Mouse (Mus musculus): Measurements from ENCODE around the gene Fmnl1. TPM values are rescaled to one million over a fixed set of nuclear protein-coding genes. Genes with fewer than 3 reads are reported as not detected.
A peak's percentile ranks its signal among the peaks of the same experiment; 100 is the strongest.

The Fmnl1 gene
- polyA plus RNA-seq, 1 experiment from 2014 or later = 0.78 TPM

GRCm38 (mm10) chr11:103164391-103164790 is 6.5 kb upstream of the Fmnl1 start:
- H3K27ac ChIP-seq = no peak overlapping the region
- no peaks in the 10 kb centered on the region for H3K36me3 ChIP-seq
- H3K4me2 ChIP-seq = no peak overlapping the region
- H3K9ac ChIP-seq (replicated peaks) = no peak overlapping the region
- no peaks in the 10 kb centered on the region for H3K4me1 ChIP-seq (replicated peaks)
- H3K9me3 ChIP-seq = no peaks in the 10 kb centered on the region
- H3K27me3 ChIP-seq = peaks cover 26% of the 10 kb centered on the region
- no peak for ATAC-seq (ENCODE audit: insufficient number of reproducible peaks, insufficient read depth, low FRiP score, low TSS enrichment, low read depth)
- no peak overlapping the region for H3K4me3 ChIP-seq (replicated peaks)
- 24% methylated on average over 10 of the region's 10 CpGs for WGBS

- ATAC-seq (ENCODE audit: insufficient number of reproducible peaks, insufficient read depth, low FRiP score, low TSS enrichment, low read depth) = no peak
- no peak overlapping the region for H3K4me3 ChIP-seq (replicated peaks)
- peaks cover 71% of the 10 kb centered on the region for H3K27me3 ChIP-seq
- 29% methylated on average over 9 of the region's 9 CpGs for WGBS
- H3K9ac ChIP-seq (replicated peaks) = no peak overlapping the region
- peaks cover 12% of the 10 kb centered on the region for H3K4me1 ChIP-seq (replicated peaks)
- no peaks in the 10 kb centered on the region for H3K36me3 ChIP-seq
- H3K27ac ChIP-seq = no peak overlapping the region
- no peaks in the 10 kb centered on the region for H3K9me3 ChIP-seq
- no peak overlapping the region for H3K4me2 ChIP-seq
These were observed 2.1 kb upstream of the Fmnl1 start for GRCm38 (mm10) chr11:103168690-103169390.

GRCm38 (mm10) chr11:103169664-103170063 is 1.2 kb upstream of the Fmnl1 start:
- H3K9me3 ChIP-seq = no peaks in the 10 kb centered on the region
- H3K27ac ChIP-seq = no peak overlapping the region
- no peak overlapping the region for H3K9ac ChIP-seq (replicated peaks)
- no peak overlapping the region for H3K4me3 ChIP-seq (replicated peaks)
- no peak overlapping the region for H3K4me2 ChIP-seq
- peaks cover 76% of the 10 kb centered on the region for H3K27me3 ChIP-seq
- peaks cover 13% of the 10 kb centered on the region for H3K4me1 ChIP-seq (replicated peaks)
- ATAC-seq (ENCODE audit: insufficient number of reproducible peaks, insufficient read depth, low FRiP score, low TSS enrichment, low read depth) = no peak
- 73% methylated on average over 5 of the region's 5 CpGs for WGBS
- no peaks in the 10 kb centered on the region for H3K36me3 ChIP-seq

GRCm38 (mm10) chr11:103170111-103170493 is 805 bp upstream of the Fmnl1 start:
- H3K27me3 ChIP-seq = peaks cover 76% of the 10 kb centered on the region
- 0 out of 2 replicates have a peak overlapping the region, but pooled peaks have one; percentile 60 for H3K9ac ChIP-seq (replicated peaks)
- ATAC-seq (ENCODE audit: insufficient number of reproducible peaks, insufficient read depth, low FRiP score, low TSS enrichment, low read depth) = no peak
- no peaks in the 10 kb centered on the region for H3K36me3 ChIP-seq
- no peak overlapping the region for H3K27ac ChIP-seq
- peak overlapping the region; percentile 64 for H3K4me3 ChIP-seq (replicated peaks)
- peaks cover 18% of the 10 kb centered on the region for H3K4me1 ChIP-seq (replicated peaks)
- H3K4me2 ChIP-seq = peak overlapping the region; percentile 99
- 55% methylated on average over 3 of the region's 3 CpGs for WGBS
- H3K9me3 ChIP-seq = no peaks in the 10 kb centered on the region

- 3% methylated on average over 23 of the region's 23 CpGs for WGBS
- H3K27me3 ChIP-seq = peaks cover 76% of the 10 kb centered on the region
- no peak overlapping the region for H3K27ac ChIP-seq
These were observed 346 bp downstream of the Fmnl1 start for GRCm38 (mm10) chr11:103171286-103171620.

GRCm38 (mm10) chr11:103171703-103172391 is 940 bp downstream of the Fmnl1 start:
- Histone ChIP-seq H3K27me3 (peaks cover 74% of the 10 kb centered on the region), H3K27ac (no peak overlapping the region), H3K4me1 (replicated peaks) (peaks cover 18% of the 10 kb centered on the region), H3K4me3 (replicated peaks) (peak overlapping the region; percentile 64; the same call in 1 of the 2 replicates), H3K36me3 (no peaks in the 10 kb centered on the region), H3K9ac (replicated peaks) (no peak overlapping the region), H3K4me2 (peak overlapping the region; percentile 99; the same call in 1 of the 2 replicates), H3K9me3 (no peaks in the 10 kb centered on the region)
- no peak for ATAC-seq (ENCODE audit: insufficient number of reproducible peaks, insufficient read depth, low FRiP score, low TSS enrichment, low read depth)
- 48% methylated on average over 9 of the region's 9 CpGs for WGBS

More at GRCm38 (mm10) chr11:103171286-103171620, 346 bp downstream of the Fmnl1 start:
- no peak for ATAC-seq (ENCODE audit: insufficient number of reproducible peaks, insufficient read depth, low FRiP score, low TSS enrichment, low read depth)
- Histone ChIP-seq H3K36me3 (no peaks in the 10 kb centered on the region), H3K9me3 (no peaks in the 10 kb centered on the region), H3K9ac (replicated peaks) (peak overlapping the region; percentile 60), H3K4me2 (peak overlapping the region; percentile 99), H3K4me3 (replicated peaks) (peak overlapping the region; percentile 64), H3K4me1 (replicated peaks) (peaks cover 18% of the 10 kb centered on the region)

- no peaks in the 10 kb centered on the region for H3K9me3 ChIP-seq
- no peak overlapping the region for H3K27ac ChIP-seq
- WGBS = 73% methylated on average over 6 of the region's 6 CpGs
- H3K4me1 ChIP-seq (replicated peaks) = peaks cover 18% of the 10 kb centered on the region
- no peak overlapping the region for H3K4me3 ChIP-seq (replicated peaks)
- peaks cover 71% of the 10 kb centered on the region for H3K27me3 ChIP-seq
- H3K36me3 ChIP-seq = no peaks in the 10 kb centered on the region
- H3K9ac ChIP-seq (replicated peaks) = no peak overlapping the region
- no peak for ATAC-seq (ENCODE audit: insufficient number of reproducible peaks, insufficient read depth, low FRiP score, low TSS enrichment, low read depth)
- H3K4me2 ChIP-seq = no peak overlapping the region
These were observed 1.6 kb downstream of the Fmnl1 start for GRCm38 (mm10) chr11:103172392-103173040.

- peaks cover 18% of the 10 kb centered on the region for H3K4me1 ChIP-seq (replicated peaks)
- WGBS = 75% methylated on average over 7 of the region's 7 CpGs
- H3K27ac ChIP-seq = no peak overlapping the region
- no peaks in the 10 kb centered on the region for H3K9me3 ChIP-seq
- peaks cover 64% of the 10 kb centered on the region for H3K27me3 ChIP-seq
- no peak overlapping the region for H3K4me2 ChIP-seq
- H3K36me3 ChIP-seq = no peaks in the 10 kb centered on the region
- ATAC-seq (ENCODE audit: insufficient number of reproducible peaks, insufficient read depth, low FRiP score, low TSS enrichment, low read depth) = no peak
- H3K9ac ChIP-seq (replicated peaks) = no peak overlapping the region
- H3K4me3 ChIP-seq (replicated peaks) = no peak overlapping the region
These were observed 2.3 kb downstream of the Fmnl1 start for GRCm38 (mm10) chr11:103173041-103173770.

GRCm38 (mm10) chr11:103173771-103174344 is 3.0 kb downstream of the Fmnl1 start:
- Histone ChIP-seq H3K4me1 (replicated peaks) (peaks cover 18% of the 10 kb centered on the region), H3K4me2 (no peak overlapping the region), H3K27ac (no peak overlapping the region), H3K9ac (replicated peaks) (no peak overlapping the region), H3K4me3 (replicated peaks) (no peak overlapping the region), H3K27me3 (peaks cover 58% of the 10 kb centered on the region), H3K36me3 (no peaks in the 10 kb centered on the region), H3K9me3 (no peaks in the 10 kb centered on the region)
- 87% methylated on average over 11 of the region's 11 CpGs for WGBS
- no peak for ATAC-seq (ENCODE audit: insufficient number of reproducible peaks, insufficient read depth, low FRiP score, low TSS enrichment, low read depth)

- Histone ChIP-seq H3K4me3 (replicated peaks) (no peak overlapping the region), H3K4me2 (no peak overlapping the region), H3K9me3 (no peaks in the 10 kb centered on the region), H3K36me3 (no peaks in the 10 kb centered on the region), H3K9ac (replicated peaks) (no peak overlapping the region), H3K4me1 (replicated peaks) (peaks cover 18% of the 10 kb centered on the region), H3K27ac (no peak overlapping the region), H3K27me3 (peaks cover 54% of the 10 kb centered on the region)
- 76% methylated on average over 5 of the region's 5 CpGs for WGBS
- ATAC-seq (ENCODE audit: insufficient number of reproducible peaks, insufficient read depth, low FRiP score, low TSS enrichment, low read depth) = no peak
These were observed 3.5 kb downstream of the Fmnl1 start for GRCm38 (mm10) chr11:103174411-103174832.

Data from limb, embryonic 12.5 days (tissue).